Mouse (Mus musculus) cerebellum, adult 8-10 months (tissue): ENCODE data around the gene Ccdc120.

Source experiments
- DNase-seq: peaks from one replicate; pipeline ENCODE4 v3.0.0; 2022

Gene Ccdc120

GRCm38 (mm10) chrX:7688321-7688720, 62.4 kb downstream of the Ccdc120 start:
- DNase-seq: no peak
